Mouse (Mus musculus) MEL (cell line): ENCODE data around the gene Shroom1. TPM values are rescaled to one million over a fixed set of nuclear protein-coding genes. Genes with fewer than 3 reads are reported as not detected.

Experiments used
- DNase-seq: peaks from one replicate; pipeline ENCODE4 v3.0.0; 2011; ENCODE audit warnings: low read depth, low spot score
- H3K27ac ChIP-seq: 2 replicates; pipeline ENCODE4 v1.5.1; 2012; ENCODE audit warnings: low read depth, mild to moderate bottlenecking, control low read depth, low read length, moderate library complexity; ENCODE audit not compliant: control insufficient read depth
- H3K27me3 ChIP-seq, 2 experiments: fragments of 150-350 bp in 1 of 2; sonication (generic) in 1 of 2; 2 replicates each; pipeline ENCODE4 v1.6.1; 2012; ENCODE audit warnings: low read length in 2 of 2, mild to moderate bottlenecking in 2 of 2, improper control_type of control experiment in 1 of 2, moderate library complexity in 1 of 2; ENCODE audit not compliant: insufficient read depth in 2 of 2, control insufficient read depth in 1 of 2
- H3K36me3 ChIP-seq, 2 experiments: 2 replicates each; pipeline ENCODE4 v1.6.1; 2012 to 2014; ENCODE audit warnings: low read length in 2 of 2, improper control_type of control experiment in 1 of 2, inconsistent platforms in 1 of 2, mild to moderate bottlenecking in 1 of 2; ENCODE audit not compliant: insufficient read depth in 2 of 2, control insufficient read depth in 1 of 2
- H3K4me1 ChIP-seq, 2 experiments: fragments of 150-350 bp in 1 of 2; sonication (generic) in 1 of 2; 2 replicates each; pipeline ENCODE4 v1.6.1; 2012; ENCODE audit warnings: low read length in 2 of 2, improper control_type of control experiment in 1 of 2, mild to moderate bottlenecking in 1 of 2; ENCODE audit not compliant: insufficient read depth in 2 of 2, control insufficient read depth in 1 of 2
- H3K4me3 ChIP-seq, 2 experiments: fragments of 150-350 bp in 1 of 2; sonication (generic) in 1 of 2; 2 replicates each; pipeline ENCODE4 v1.5.1; 2012; ENCODE audit warnings: low read depth in 2 of 2, low read length in 2 of 2, mild to moderate bottlenecking in 2 of 2, moderate library complexity in 2 of 2, control low read depth in 1 of 2, improper control_type of control experiment in 1 of 2; ENCODE audit not compliant: control insufficient read depth in 1 of 2, insufficient read depth in 1 of 2
- H3K79me2 ChIP-seq: 2 replicates; pipeline ENCODE4 v1.6.1; 2012; ENCODE audit warnings: mild to moderate bottlenecking, low read length, moderate library complexity; ENCODE audit not compliant: control insufficient read depth, poor library complexity, insufficient read depth
- H3K9ac ChIP-seq: 2 replicates; pipeline ENCODE4 v1.6.1; 2012; ENCODE audit warnings: low read depth, mild to moderate bottlenecking, control low read depth, low read length, moderate library complexity; ENCODE audit not compliant: control insufficient read depth, poor library complexity, severe bottlenecking
- H3K9me3 ChIP-seq: fragments of 150-350 bp; sonication (generic); replicated peaks from 2 replicates; pipeline ENCODE4 v1.6.1; 2012; ENCODE audit warnings: mild to moderate bottlenecking, low read length, improper control_type of control experiment, moderate library complexity; ENCODE audit not compliant: insufficient read depth
- BHLHE40 ChIP-seq: IDR thresholded peaks from 2 replicates; pipeline ENCODE4 v1.6.1; 2012; ENCODE audit warnings: low read depth, mild to moderate bottlenecking, inconsistent platforms, low read length, improper control_type of control experiment, borderline replicate concordance
- CHD1 ChIP-seq: IDR thresholded peaks from 2 replicates; pipeline ENCODE4 v1.6.1; 2012; ENCODE audit warnings: low read depth, mild to moderate bottlenecking, inconsistent platforms, low read length, improper control_type of control experiment
- CHD2 ChIP-seq: IDR thresholded peaks from 2 replicates; pipeline ENCODE4 v1.6.1; 2011; ENCODE audit warnings: low read length, improper control_type of control experiment
- CTCF ChIP-seq, 3 experiments: IDR thresholded peaks in 2 of 3; conservative IDR thresholded peaks in 1 of 3; 2 replicates each; pipeline ENCODE4 v1.5.1; 2011 to 2012; ENCODE audit warnings: low read length in 3 of 3, low read depth in 2 of 3, mild to moderate bottlenecking in 2 of 3, improper control_type of control experiment in 1 of 3, inconsistent platforms in 1 of 3, mixed read lengths in 1 of 3, moderate library complexity in 1 of 3; ENCODE audit not compliant: control insufficient read depth in 1 of 3, insufficient read depth in 1 of 3, poor library complexity in 1 of 3, severe bottlenecking in 1 of 3
- E2F4 ChIP-seq: IDR thresholded peaks from 2 replicates; pipeline ENCODE4 v1.6.1; 2011; ENCODE audit warnings: low read depth, low read length, improper control_type of control experiment, borderline replicate concordance
- ELF1 ChIP-seq: IDR thresholded peaks from 2 replicates; pipeline ENCODE4 v1.6.1; 2014; ENCODE audit warnings: low read depth, mild to moderate bottlenecking, inconsistent platforms, low read length, improper control_type of control experiment, moderate library complexity
- EP300 ChIP-seq, 2 experiments: IDR thresholded peaks; 2 replicates each; pipeline ENCODE4 v1.6.1; 2011; ENCODE audit warnings: improper control_type of control experiment in 2 of 2, low read length in 2 of 2, low read depth in 1 of 2, mild to moderate bottlenecking in 1 of 2
- ETS1 ChIP-seq: IDR thresholded peaks from 2 replicates; pipeline ENCODE4 v1.6.1; 2012; ENCODE audit warnings: low read depth, mild to moderate bottlenecking, inconsistent platforms, low read length, improper control_type of control experiment, moderate library complexity
- GABPA ChIP-seq: IDR thresholded peaks from 2 replicates; pipeline ENCODE4 v1.6.1; 2012; ENCODE audit warnings: low read depth, mild to moderate bottlenecking, inconsistent platforms, low read length, improper control_type of control experiment, moderate library complexity
- GATA1 ChIP-seq: IDR thresholded peaks from 2 replicates; pipeline ENCODE4 v1.6.1; 2011; ENCODE audit warnings: low read depth, low read length, improper control_type of control experiment
- HCFC1 ChIP-seq: IDR thresholded peaks from 2 replicates; pipeline ENCODE4 v1.6.1; 2012; ENCODE audit warnings: low read depth, mild to moderate bottlenecking, inconsistent platforms, low read length, improper control_type of control experiment, moderate library complexity
- JUND ChIP-seq: IDR thresholded peaks from 2 replicates; pipeline ENCODE4 v1.6.1; 2011; ENCODE audit warnings: low read depth, mild to moderate bottlenecking, improper control_type of control experiment, low read length
- KAT2A ChIP-seq: conservative IDR thresholded peaks from 2 replicates; pipeline ENCODE4 v1.6.1; 2012; ENCODE audit warnings: low read depth, low read length, improper control_type of control experiment, inconsistent platforms
- MAFK ChIP-seq: IDR thresholded peaks from 2 replicates; pipeline ENCODE4 v1.6.1; 2011; ENCODE audit warnings: low read depth, mild to moderate bottlenecking, low read length, improper control_type of control experiment, borderline replicate concordance
- MAX ChIP-seq: IDR thresholded peaks from 2 replicates; pipeline ENCODE4 v1.6.1; 2011; ENCODE audit warnings: low read length, improper control_type of control experiment
- MAZ ChIP-seq: IDR thresholded peaks from 2 replicates; pipeline ENCODE4 v1.6.1; 2012; ENCODE audit warnings: low read depth, mild to moderate bottlenecking, inconsistent platforms, low read length, improper control_type of control experiment
- MEF2A ChIP-seq: IDR thresholded peaks from 2 replicates; pipeline ENCODE4 v1.6.1; 2014; ENCODE audit warnings: low read depth, mild to moderate bottlenecking, inconsistent platforms, low read length, improper control_type of control experiment; ENCODE audit not compliant: poor library complexity, insufficient replicate concordance, severe bottlenecking; ENCODE audit errors: extremely low read depth
- MXI1 ChIP-seq: IDR thresholded peaks from 2 replicates; pipeline ENCODE4 v1.6.1; 2011; ENCODE audit warnings: mild to moderate bottlenecking, low read depth, low read length, improper control_type of control experiment
- MYB ChIP-seq: IDR thresholded peaks from 2 replicates; pipeline ENCODE4 v1.6.1; 2011; ENCODE audit warnings: mild to moderate bottlenecking, low read depth, low read length, improper control_type of control experiment
- MYC ChIP-seq: IDR thresholded peaks from 2 replicates; pipeline ENCODE4 v1.6.1; 2011; ENCODE audit warnings: low read depth, mild to moderate bottlenecking, low read length, improper control_type of control experiment, moderate library complexity
- NELFE ChIP-seq: IDR thresholded peaks from 2 replicates; pipeline ENCODE4 v1.6.1; 2011; ENCODE audit warnings: low read depth, low read length, improper control_type of control experiment
- NRF1 ChIP-seq: IDR thresholded peaks from 2 replicates; pipeline ENCODE4 v1.6.1; 2014; ENCODE audit warnings: low read depth, mild to moderate bottlenecking, inconsistent platforms, low read length, improper control_type of control experiment, moderate library complexity; ENCODE audit not compliant: poor library complexity, insufficient read depth, severe bottlenecking
- POLR2A ChIP-seq, 2 experiments: IDR thresholded peaks; 2 replicates each; pipeline ENCODE4 v1.6.1; 2011 to 2012; ENCODE audit warnings: low read length in 2 of 2, mild to moderate bottlenecking in 2 of 2, control low read depth in 1 of 2, improper control_type of control experiment in 1 of 2, low read depth in 1 of 2, moderate library complexity in 1 of 2; ENCODE audit not compliant: control insufficient read depth in 1 of 2, insufficient read depth in 1 of 2, poor library complexity in 1 of 2
- POLR2AphosphoS2 ChIP-seq: IDR thresholded peaks from 2 replicates; pipeline ENCODE4 v1.6.1; 2011; ENCODE audit warnings: low read length, improper control_type of control experiment
- POLR2AphosphoS5 ChIP-seq: IDR thresholded peaks from 2 replicates; pipeline ENCODE4 v1.6.1; 2012; ENCODE audit warnings: low read depth, borderline replicate concordance, mild to moderate bottlenecking, inconsistent platforms, low read length, moderate library complexity, mixed read lengths
- RAD21 ChIP-seq: IDR thresholded peaks from 2 replicates; pipeline ENCODE4 v1.6.1; 2011; ENCODE audit warnings: mild to moderate bottlenecking, low read depth, low read length, improper control_type of control experiment
- SIN3A ChIP-seq: IDR thresholded peaks from 2 replicates; pipeline ENCODE4 v1.6.1; 2012; ENCODE audit warnings: low read length, improper control_type of control experiment, inconsistent platforms
- SMC3 ChIP-seq: IDR thresholded peaks from 2 replicates; pipeline ENCODE4 v1.6.1; 2011; ENCODE audit warnings: low read depth, low read length, improper control_type of control experiment
- TAL1 ChIP-seq: IDR thresholded peaks from 2 replicates; pipeline ENCODE4 v1.6.1; 2012; ENCODE audit warnings: mild to moderate bottlenecking, inconsistent platforms, low read length, moderate library complexity, mixed read lengths
- TBP ChIP-seq: IDR thresholded peaks from 2 replicates; pipeline ENCODE4 v1.8.0; 2011; ENCODE audit warnings: low read depth, low read length, improper control_type of control experiment
- TCF12 ChIP-seq: IDR thresholded peaks from 2 replicates; pipeline ENCODE4 v1.6.1; 2014; ENCODE audit warnings: low read depth, mild to moderate bottlenecking, inconsistent platforms, low read length, improper control_type of control experiment, moderate library complexity
- UBTF ChIP-seq: IDR thresholded peaks from 2 replicates; pipeline ENCODE4 v1.6.1; 2012; ENCODE audit warnings: low read depth, mild to moderate bottlenecking, inconsistent platforms, low read length, improper control_type of control experiment, moderate library complexity, borderline replicate concordance; ENCODE audit not compliant: insufficient read depth
- USF1 ChIP-seq: IDR thresholded peaks from 2 replicates; pipeline ENCODE4 v1.6.1; 2014; ENCODE audit warnings: low read depth, mild to moderate bottlenecking, inconsistent platforms, low read length, improper control_type of control experiment, moderate library complexity
- USF2 ChIP-seq, 2 experiments: IDR thresholded peaks; 2 replicates each; pipeline ENCODE4 v1.6.1; 2011 to 2012; ENCODE audit warnings: improper control_type of control experiment in 2 of 2, low read length in 2 of 2, borderline replicate concordance in 1 of 2, inconsistent platforms in 1 of 2, low read depth in 1 of 2, mild to moderate bottlenecking in 1 of 2; ENCODE audit not compliant: insufficient read depth in 1 of 2
- ZC3H11A ChIP-seq: IDR thresholded peaks from 2 replicates; pipeline ENCODE4 v1.6.1; 2012; ENCODE audit warnings: low read depth, mild to moderate bottlenecking, inconsistent platforms, low read length, improper control_type of control experiment
- ZKSCAN1 ChIP-seq: IDR thresholded peaks from 2 replicates; pipeline ENCODE4 v1.6.1; 2012; ENCODE audit warnings: low read depth, mild to moderate bottlenecking, inconsistent platforms, low read length, improper control_type of control experiment, moderate library complexity
- ZMIZ1 ChIP-seq: IDR thresholded peaks from 2 replicates; pipeline ENCODE4 v1.6.1; 2012; ENCODE audit warnings: low read depth, mild to moderate bottlenecking, inconsistent platforms, low read length, improper control_type of control experiment, moderate library complexity
- ZNF384 ChIP-seq: IDR thresholded peaks from 2 replicates; pipeline ENCODE4 v1.6.1; 2012; ENCODE audit warnings: low read depth, mild to moderate bottlenecking, inconsistent platforms, low read length, improper control_type of control experiment
- polyA plus RNA-seq, 2 experiments: library from polyadenylated mRNA; stranded (reverse) in 1 of 2; unstranded in 1 of 2; fragments of >175 nt in 1 of 2; fragments of >200 nt in 1 of 2; gene quantifications; 2 replicates each; pipeline versions ENCODE4 v1.2.1 to v1.2.4; 2012; ENCODE audit warnings: low replicate concordance in 2 of 2, low read depth in 1 of 2; ENCODE audit not compliant: insufficient read length in 2 of 2, insufficient read depth in 1 of 2, missing spikeins in 1 of 2
- total RNA-seq: library from RNA; depleted of rRNA; stranded (reverse); fragments of 300-350 nt; gene quantifications from 2 replicates; pipeline ENCODE4 v1.2.3, GENCODE M21; 2012

The Shroom1 gene
- total and polyA plus RNA-seq, 3 experiments: 0.19 TPM; not detected in 2

- H3K27ac ChIP-seq: no peak overlapping the region
- H3K79me2 ChIP-seq: no peaks in the 10 kb centered on the region
- no peaks in the 10 kb centered on the region for H3K9me3 ChIP-seq
- H3K9ac ChIP-seq: no peak overlapping the region
- H3K4me3 ChIP-seq: no peak overlapping the region
- H3K27me3 ChIP-seq: no peaks in the 10 kb centered on the region
- no peaks in the 10 kb centered on the region for H3K4me1 ChIP-seq
- peaks cover 0 to 71% of the 10 kb centered on the region in 2 experiments; a peak in 2 of 4 replicates for H3K36me3 ChIP-seq
- DNase-seq: peak; percentile 74
- TF ChIP-seq ZNF384: no peak
- TF ChIP-seq MEF2A: no peak
- no peak for TF ChIP-seq GATA1
- no peak for TF ChIP-seq BHLHE40
- no peak for TF ChIP-seq MAFK
- TF ChIP-seq ZMIZ1: no peak
- no peak for TF ChIP-seq MXI1
- TF ChIP-seq MAZ: no peak
- TF ChIP-seq ZC3H11A: peak; percentile 41
- TF ChIP-seq MYC: no peak
- TF ChIP-seq KAT2A: no peak
- TF ChIP-seq NRF1: no peak
- TF ChIP-seq POLR2A (IDR thresholded peaks at IDR 0.05; ENCODE audit: control insufficient read depth in 1 of 2, insufficient read depth in 1 of 2, low read depth in 1 of 2, low read length in 2 of 2, poor library complexity in 1 of 2): no peak
- peak; percentile 55 for TF ChIP-seq RAD21
- no peak for TF ChIP-seq GABPA
- no peak for TF ChIP-seq ZKSCAN1
- no peak for TF ChIP-seq NELFE
- no peak for TF ChIP-seq MYB
- no peak for TF ChIP-seq EP300 (IDR thresholded peaks at IDR 0.05; ENCODE audit: low read depth in 1 of 2, low read length in 2 of 2)
- no peak for TF ChIP-seq TBP
- no peak for TF ChIP-seq JUND
- no peak for TF ChIP-seq TAL1
- TF ChIP-seq SIN3A: 0 out of 2 replicates have a peak, but pooled peaks have one; percentile 12
- no peak for TF ChIP-seq USF2 (IDR thresholded peaks at IDR 0.05; ENCODE audit: borderline replicate concordance in 1 of 2, insufficient read depth in 1 of 2, low read depth in 1 of 2, low read length in 2 of 2)
- TF ChIP-seq ELF1: 0 out of 2 replicates have a peak, but pooled peaks have one; percentile 4
- TF ChIP-seq CTCF (IDR thresholded peaks at IDR 0.05 in 2 of 3, conservative IDR thresholded peaks at IDR 0.05 in 1 of 3; ENCODE audit: control insufficient read depth in 1 of 3, insufficient read depth in 1 of 3, low read depth in 2 of 3, low read length in 3 of 3, poor library complexity in 1 of 3, severe bottlenecking in 1 of 3): peak; percentile 47 to 85 (median 68)
- no peak for TF ChIP-seq UBTF
- no peak for TF ChIP-seq USF1
- TF ChIP-seq TCF12: no peak
- TF ChIP-seq SMC3: peak; percentile 82
- no peak for TF ChIP-seq HCFC1
- TF ChIP-seq CHD1: no peak
- no peak for TF ChIP-seq ETS1
- TF ChIP-seq MAX: no peak
- TF ChIP-seq POLR2AphosphoS2: no peak
- TF ChIP-seq E2F4: no peak
- TF ChIP-seq CHD2: no peak
- no peak for TF ChIP-seq POLR2AphosphoS5
Observed at GRCm38 (mm10) chr11:53411738-53412137, 45.3 kb upstream of the Shroom1 start.
